Mouse (Mus musculus) heart, postnatal 4 days (tissue): ENCODE measurements around the gene Prlr. TPM values are rescaled to one million over a fixed set of nuclear protein-coding genes. Genes with fewer than 3 reads are reported as not detected.

Source experiments
- DNase-seq: peaks from one replicate; pipeline ENCODE4 v3.0.0; 2021
- total RNA-seq, 2 experiments: library from RNA; stranded (reverse); gene quantifications; 2 replicates each; pipeline ENCODE4 v1.2.3; 2021

The Prlr gene
- total RNA-seq, 2 experiments from 2014 or later = 1.2 to 1.7 TPM

DNA sequence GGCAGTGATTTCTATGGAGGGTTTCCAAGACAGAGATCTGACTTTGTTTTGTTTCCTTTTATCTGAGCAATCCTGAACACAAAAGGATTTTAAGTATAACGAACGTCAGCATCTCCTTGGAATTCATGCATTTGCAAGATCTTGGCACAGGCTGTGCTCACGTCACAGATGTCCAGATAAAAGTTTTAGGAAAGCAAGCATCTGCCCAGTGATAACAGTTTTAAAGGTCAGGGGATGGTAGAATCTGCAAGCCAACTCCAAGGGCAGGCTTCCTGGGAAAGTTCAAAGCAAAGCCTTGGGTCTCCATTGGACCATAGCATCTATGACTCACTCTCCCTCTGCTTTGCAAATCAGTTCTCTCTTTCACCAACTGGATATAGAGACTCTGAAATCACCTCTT lies 153.6 kb downstream of the Prlr start:
- no peak for DNase-seq

- no peak for DNase-seq
Measured at GRCm38 (mm10) chr15:10332566-10332965, 155.5 kb downstream of the Prlr start.

DNA sequence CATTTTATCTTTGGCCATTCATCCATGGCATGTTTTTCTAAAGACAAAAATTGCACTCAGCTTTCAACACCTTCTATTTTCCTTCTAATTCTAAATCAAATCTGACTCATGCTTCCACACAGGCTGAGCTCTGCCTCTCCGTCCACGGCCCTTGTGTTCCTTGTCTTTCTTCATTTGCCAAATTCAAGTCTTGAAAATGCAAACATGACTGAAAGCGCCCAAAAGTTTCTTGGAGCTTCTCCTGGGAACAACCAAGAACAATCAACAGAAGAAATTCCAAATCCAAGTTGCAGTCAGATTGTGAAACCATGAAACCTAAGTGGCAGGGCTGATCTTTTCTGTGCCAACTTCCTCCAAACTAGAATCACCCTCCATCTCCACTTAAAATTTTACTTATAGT lies 161.6 kb downstream of the Prlr start:
- no peak for DNase-seq

DNA sequence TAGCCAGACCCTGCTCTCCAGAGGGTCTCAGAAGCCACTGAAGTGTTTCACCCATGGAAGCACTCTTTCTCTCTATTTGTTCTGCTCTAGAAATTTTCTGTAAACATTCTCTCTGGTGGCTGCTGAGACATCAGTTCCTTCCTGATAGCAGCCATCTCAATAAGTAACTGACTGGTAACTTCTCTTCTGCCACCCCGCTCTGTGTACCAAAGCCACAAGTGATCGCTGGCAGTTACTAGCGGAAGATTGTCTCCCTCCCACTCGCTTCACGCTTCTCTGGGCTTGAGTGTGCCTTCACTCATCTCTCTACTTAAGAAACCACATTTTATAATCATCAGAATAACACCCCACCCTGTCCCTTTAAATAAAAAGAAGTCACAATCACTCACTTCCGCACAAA lies 170.0 kb downstream of the Prlr start:
- DNase-seq = no peak

DNA sequence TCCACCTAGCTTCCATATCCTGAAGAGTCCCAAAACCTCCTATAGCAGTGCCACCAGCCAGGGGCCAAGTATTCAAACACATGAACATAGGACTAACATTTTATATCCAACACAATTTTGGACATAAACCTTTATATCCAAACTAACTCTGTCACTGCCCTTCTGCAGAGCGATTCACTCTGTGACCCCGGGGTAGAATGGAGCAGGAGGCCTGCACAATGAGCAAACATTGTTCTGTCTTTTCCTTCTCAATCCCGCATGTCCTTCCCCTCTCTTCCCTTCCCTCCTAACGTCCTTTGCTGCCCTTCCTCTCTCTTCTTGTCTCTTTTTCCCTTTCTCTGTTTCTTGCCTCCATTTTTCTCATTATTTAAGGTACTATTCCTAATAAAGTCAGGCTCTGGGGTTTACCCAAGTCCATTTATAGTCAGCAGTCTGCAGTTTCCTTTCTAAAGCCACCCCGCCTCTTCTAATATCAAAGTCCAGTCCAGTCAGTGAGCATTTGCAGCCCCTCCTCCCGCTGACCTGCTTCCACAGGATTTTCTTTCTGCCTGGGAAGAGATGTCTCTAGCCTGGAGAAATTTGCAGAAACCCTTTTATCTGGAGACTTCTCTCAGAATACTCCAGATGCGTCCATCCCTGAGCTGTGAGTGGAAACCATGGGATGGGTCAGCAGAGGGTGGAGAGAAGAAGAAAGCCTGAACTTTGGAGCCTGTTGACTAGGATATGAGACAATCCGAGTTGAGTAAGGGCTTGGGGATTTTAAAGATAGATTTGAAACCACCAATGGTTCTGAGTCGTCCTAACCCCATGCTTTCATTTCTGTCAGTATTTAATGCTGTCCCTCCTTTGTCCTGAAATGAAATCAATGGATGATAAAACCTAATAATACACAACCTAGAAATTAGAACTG lies 181.3 kb downstream of the Prlr start, which contains the start of gene Agxt2:
TSS of gene Agxt2 (plus strand) at position 494 of the 910 bp plus-strand sequence.
- DNase-seq = no peak

DNA sequence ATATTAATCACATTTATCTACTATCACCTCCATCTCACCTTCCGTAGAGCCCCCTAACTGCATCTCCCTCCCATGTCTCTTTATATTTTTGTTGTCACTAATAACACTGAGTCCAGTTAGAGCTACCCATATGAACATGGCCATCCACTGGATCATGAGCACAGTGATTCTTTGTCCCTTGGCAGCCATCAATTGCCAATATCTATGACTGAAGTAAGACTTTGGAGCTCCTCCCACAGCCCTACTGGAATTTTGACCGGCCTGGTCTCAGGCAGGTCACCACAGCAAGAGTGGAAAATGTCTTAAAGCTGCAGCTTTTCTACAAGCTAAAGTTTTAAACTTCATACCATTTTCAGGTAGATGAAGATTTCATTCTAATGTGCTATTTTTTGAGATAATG lies 189.3 kb downstream of the Prlr start:
- no peak for DNase-seq

GRCm38 (mm10) chr15:10375404-10375803 lies 198.4 kb downstream of the Prlr start:
- DNase-seq = no peak

DNA sequence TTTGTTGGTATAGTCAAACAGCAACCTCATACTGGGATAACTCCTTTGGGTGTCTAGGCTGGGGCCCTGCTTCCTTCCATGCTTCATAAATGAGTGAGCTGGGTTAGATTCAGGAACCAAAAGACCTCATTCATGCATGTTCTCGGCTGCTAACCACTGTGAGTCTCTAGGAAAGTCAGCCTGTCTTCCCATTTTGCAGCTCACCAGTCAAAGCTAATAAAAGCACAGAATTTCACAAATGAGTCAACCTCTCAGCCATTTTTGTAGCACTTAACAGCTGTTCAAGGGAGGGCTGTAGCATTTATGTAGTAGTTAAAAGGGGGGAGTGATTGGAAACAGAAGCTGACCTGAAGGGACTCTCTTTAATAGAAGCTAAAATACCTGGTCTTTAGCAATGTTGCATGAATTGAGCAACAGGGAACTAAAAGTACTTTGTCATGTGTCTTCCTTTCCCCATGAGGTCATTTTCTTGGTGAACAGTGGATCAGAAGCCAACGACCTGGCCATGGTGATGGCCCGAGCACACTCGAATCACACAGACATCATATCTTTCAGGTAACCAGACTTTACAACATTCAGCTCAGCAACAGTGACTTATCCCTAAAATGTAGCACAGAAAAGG lies 201.4 kb downstream of the Prlr start:
- DNase-seq = no peak

DNA sequence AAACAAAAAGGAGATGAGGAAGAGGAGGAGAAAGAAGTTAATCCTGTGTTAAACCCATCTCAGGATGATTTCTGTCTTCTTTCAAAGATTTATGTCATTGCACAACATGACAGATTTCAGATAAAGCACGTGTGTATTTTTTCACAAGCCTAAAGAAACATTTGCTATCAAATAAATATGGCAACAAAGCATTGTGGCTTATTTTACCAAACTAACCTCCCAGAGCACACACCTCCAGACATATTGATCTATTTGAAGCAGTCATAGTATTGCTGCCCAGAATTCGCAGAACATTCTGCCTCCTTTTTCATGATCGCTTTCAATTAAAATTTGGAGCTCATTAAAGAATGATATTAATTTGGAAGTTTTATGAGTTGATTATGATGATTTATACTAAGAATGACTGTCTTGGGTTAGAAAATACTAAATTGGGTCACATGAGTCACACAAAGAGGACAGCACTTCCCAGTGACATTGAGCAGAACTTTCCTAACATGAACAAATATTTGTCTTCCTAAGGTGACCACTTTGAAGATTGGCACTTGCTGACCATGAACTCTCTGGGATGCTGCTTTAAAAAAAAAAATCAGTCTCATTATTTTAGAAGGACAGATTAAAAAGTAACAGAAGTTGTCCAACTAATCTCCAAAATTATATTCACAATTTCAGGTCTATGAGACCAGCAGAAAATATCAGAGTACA lies 202.9 kb downstream of the Prlr start:
- no peak for DNase-seq

DNA sequence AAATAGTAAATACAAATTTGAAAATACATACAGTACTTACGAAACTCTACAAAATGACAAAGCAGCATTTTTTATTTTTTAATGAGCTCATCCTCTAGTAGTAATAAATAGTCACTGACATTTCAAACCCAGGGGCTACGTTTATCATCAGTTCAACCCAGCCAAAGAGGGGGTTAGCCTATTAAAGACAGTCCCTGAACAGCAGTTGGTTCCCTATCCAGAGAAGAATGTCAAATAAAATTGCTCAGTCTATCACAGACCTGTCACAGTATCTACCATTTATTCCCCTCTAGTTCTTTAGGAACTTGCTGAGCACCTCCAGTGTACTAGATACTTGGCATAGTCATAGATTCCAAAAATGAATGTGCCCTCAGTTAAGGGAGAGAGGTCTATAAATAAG lies 210.2 kb downstream of the Prlr start:
- DNase-seq = no peak

Other genes starting within 250 kb of the Prlr start
- gene Gm21973, start 148.1 kb downstream of the Prlr start, total RNA-seq = not detected
- not detected for gene Agxt2, start 181.3 kb downstream of the Prlr start, total RNA-seq